Mouse (Mus musculus) stomach, embryonic 16.5 days (tissue): ENCODE measurements around the gene Zswim9. TPM values are rescaled to one million over a fixed set of nuclear protein-coding genes. Genes with fewer than 3 reads are reported as not detected.

Source experiments
- polyA plus RNA-seq: library from polyadenylated mRNA; unstranded; fragments of >200 nt; fragmentation: Nextera tagmentation; extraction: Ambion mirVana; gene quantifications from 2 replicates; pipeline ENCODE4 v1.2.1, GENCODE M21; 2015

The Zswim9 gene
- polyA plus RNA-seq, 1 experiment from 2014 or later, result 7.6 TPM

Other genes with a start within 250 kb of the Zswim9 start
- 189 and 190 TPM in 2 replicates for gene Chmp2a, start 243.9 kb downstream of the Zswim9 start, polyA plus RNA-seq
- 21.4 and 22.1 TPM in 2 replicates for gene Ube2m, start 240.4 kb downstream of the Zswim9 start, polyA plus RNA-seq
- 2.5 and 2.7 TPM in 2 replicates for gene Mzf1, start 224.0 kb downstream of the Zswim9 start, polyA plus RNA-seq
- not detected in 2 replicates for gene Vmn1r85, start 183.5 kb downstream of the Zswim9 start, polyA plus RNA-seq
- not detected in 2 replicates for gene Vmn1r86, start 158.8 kb downstream of the Zswim9 start, polyA plus RNA-seq
- not detected in 2 replicates for gene Vmn1r87, start 138.6 kb downstream of the Zswim9 start, polyA plus RNA-seq
- gene Vmn1r88, start 119.2 kb downstream of the Zswim9 start, polyA plus RNA-seq, result not detected in 2 replicates
- not detected in 2 replicates for gene Vmn1r89, start 65.7 kb downstream of the Zswim9 start, polyA plus RNA-seq
- 75.0 and 84.8 TPM in 2 replicates for gene Lig1, start 1.4 kb downstream of the Zswim9 start, polyA plus RNA-seq
- 1.1 and 1.7 TPM in 2 replicates for gene Pla2g4c, start 45.9 kb upstream of the Zswim9 start, polyA plus RNA-seq
- not detected in 2 replicates for gene Cabp5, start 119.4 kb upstream of the Zswim9 start, polyA plus RNA-seq
- not detected in 2 replicates for gene Bsph1, start 172.1 kb upstream of the Zswim9 start, polyA plus RNA-seq